Mouse (Mus musculus) hindbrain, embryonic 11.5 days (tissue): ENCODE measurements at regions not wholly inside any gene's neighbourhood (a gene's known extent, or its start where the extent isn't known, plus 50 kb on each side); places are given as distances from the start of the nearest gene placed in this dataset.

Experiments
- ATAC-seq: fragments of 200-750 bp; cut with Nextera tagmentation; 2 replicates; pipeline ENCODE4 v1.8.0; 2017; ENCODE audit warnings: mild to moderate bottlenecking, moderate TSS enrichment, moderate library complexity; ENCODE audit not compliant: low FRiP score
- DNase-seq: peaks from one replicate; pipeline ENCODE4 v3.0.0-alpha.2; 2015; ENCODE audit warnings: low spot score
- H3K27ac ChIP-seq: fragments of 300-500 bp; sonication (generic); 2 replicates; pipeline ENCODE4 v1.5.1; 2014; ENCODE audit warnings: mild to moderate bottlenecking, low read depth, low read length
- H3K27me3 ChIP-seq: fragments of 300-500 bp; sonication (generic); 2 replicates; pipeline ENCODE4 v1.6.1; 2014; ENCODE audit warnings: mild to moderate bottlenecking, low read length, moderate library complexity, mixed read lengths; ENCODE audit not compliant: control insufficient read depth, insufficient read depth
- H3K36me3 ChIP-seq: fragments of 300-500 bp; sonication (generic); 2 replicates; pipeline ENCODE4 v1.6.1; 2014; ENCODE audit warnings: mild to moderate bottlenecking, low read length, moderate library complexity, mixed read lengths; ENCODE audit not compliant: control insufficient read depth, insufficient read depth
- H3K4me1 ChIP-seq: fragments of 300-500 bp; sonication (generic); replicated peaks from 2 replicates; pipeline ENCODE4 v1.6.1; 2014; ENCODE audit warnings: low read length, mixed read lengths; ENCODE audit not compliant: control insufficient read depth, insufficient read depth
- H3K4me2 ChIP-seq: fragments of 300-500 bp; sonication (generic); replicated peaks from 2 replicates; pipeline ENCODE4 v1.6.1; 2014; ENCODE audit warnings: mild to moderate bottlenecking, low read depth, low read length
- H3K4me3 ChIP-seq: fragments of 300-500 bp; sonication (generic); 2 replicates; pipeline ENCODE4 v1.5.1; 2014; ENCODE audit warnings: low read depth, low read length
- H3K9ac ChIP-seq: fragments of 300-500 bp; sonication (generic); 2 replicates; pipeline ENCODE4 v1.6.1; 2014; ENCODE audit warnings: low read depth, low read length
- H3K9me3 ChIP-seq: fragments of 300-500 bp; sonication (generic); 2 replicates; pipeline ENCODE4 v1.6.1; 2016; ENCODE audit warnings: low read length; ENCODE audit not compliant: control insufficient read depth
- WGBS: fragments of 180-500 bp; shearing (Covaris S2); extraction: QIAGEN DNeasy Blood & Tissue Kit; methylation state at CpG from one replicate; pipeline ENCODE4 v1.1.7; 2014; 5-methylcytosine and 5-hydroxymethylcytosine counted together

- Histone ChIP-seq H3K9me3 (no peaks in the 10 kb centered on the region), H3K36me3 (no peaks in the 10 kb centered on the region), H3K4me1 (no peaks in the 10 kb centered on the region), H3K4me2 (no peak overlapping the region), H3K4me3 (no peak overlapping the region), H3K27ac (no peak overlapping the region), H3K27me3 (no peaks in the 10 kb centered on the region), H3K9ac (no peak overlapping the region)
- DNase-seq (no peak), ATAC-seq (no peak)
- 75% methylated on average over 4 of the region's 4 CpGs for WGBS
Observed at GRCm38 (mm10) chr9:87510683-87511082, 220.4 kb downstream of the Tbx18 start.

- Histone ChIP-seq H3K36me3 (no peaks in the 10 kb centered on the region), H3K9ac (no peak overlapping the region), H3K4me1 (no peaks in the 10 kb centered on the region), H3K4me3 (no peak overlapping the region), H3K4me2 (no peak overlapping the region), H3K27me3 (no peaks in the 10 kb centered on the region), H3K9me3 (no peaks in the 10 kb centered on the region), H3K27ac (no peak overlapping the region)
- ATAC-seq: no peak
- no peak for DNase-seq
- WGBS: 65% methylated on average over 10 of the region's 10 CpGs
Observed at GRCm38 (mm10) chr9:87504673-87505385, 226.2 kb downstream of the Tbx18 start.

GRCm38 (mm10) chr9:87464141-87464540 is 208.8 kb upstream of the Cep162 start:
- WGBS: 93% methylated on average over 3 of the region's 3 CpGs
- DNase-seq (no peak), ATAC-seq (no peak)
- Histone ChIP-seq H3K27me3 (no peaks in the 10 kb centered on the region), H3K9ac (no peak overlapping the region), H3K27ac (no peak overlapping the region), H3K4me3 (no peak overlapping the region), H3K4me1 (no peaks in the 10 kb centered on the region), H3K36me3 (no peaks in the 10 kb centered on the region), H3K9me3 (no peaks in the 10 kb centered on the region), H3K4me2 (no peak overlapping the region)

GRCm38 (mm10) chr9:87453261-87453660 is 197.9 kb upstream of the Cep162 start:
- Histone ChIP-seq H3K4me1 (no peaks in the 10 kb centered on the region), H3K27ac (no peak overlapping the region), H3K36me3 (no peaks in the 10 kb centered on the region), H3K9ac (no peak overlapping the region), H3K4me2 (no peak overlapping the region), H3K9me3 (no peaks in the 10 kb centered on the region), H3K4me3 (no peak overlapping the region), H3K27me3 (no peaks in the 10 kb centered on the region)
- DNase-seq: no peak
- WGBS: 85% methylated on average over 2 of the region's 2 CpGs
- ATAC-seq: no peak

- no peaks in the 10 kb centered on the region for H3K36me3 ChIP-seq
- H3K4me3 ChIP-seq: no peak overlapping the region
- no peak overlapping the region for H3K4me2 ChIP-seq
- ATAC-seq: no peak
- 84% methylated on average over 2 of the region's 2 CpGs for WGBS
- H3K27me3 ChIP-seq: no peaks in the 10 kb centered on the region
- H3K27ac ChIP-seq: no peak overlapping the region
- H3K9me3 ChIP-seq: no peaks in the 10 kb centered on the region
- no peaks in the 10 kb centered on the region for H3K4me1 ChIP-seq
- no peak overlapping the region for H3K9ac ChIP-seq
- no peak for DNase-seq
Observed at GRCm38 (mm10) chr9:87452571-87452970, 197.2 kb upstream of the Cep162 start.

- ATAC-seq: no peak
- peak; percentile 39 for DNase-seq
- H3K27ac ChIP-seq: no peak overlapping the region
Observed at GRCm38 (mm10) chr9:87443467-87444235, 188.3 kb upstream of the Cep162 start.

GRCm38 (mm10) chr9:87432072-87432471 is 176.7 kb upstream of the Cep162 start:
- H3K36me3 ChIP-seq: no peaks in the 10 kb centered on the region
- WGBS: 64% methylated on average over 8 of the region's 8 CpGs
- H3K4me1 ChIP-seq: no peaks in the 10 kb centered on the region
- no peaks in the 10 kb centered on the region for H3K27me3 ChIP-seq
- DNase-seq: no peak
- H3K4me3 ChIP-seq: no peak overlapping the region
- H3K4me2 ChIP-seq: no peak overlapping the region
- H3K9me3 ChIP-seq: no peaks in the 10 kb centered on the region
- no peak overlapping the region for H3K27ac ChIP-seq
- ATAC-seq: no peak
- no peak overlapping the region for H3K9ac ChIP-seq

More at GRCm38 (mm10) chr9:87443467-87444235, 188.3 kb upstream of the Cep162 start:
- WGBS: 61% methylated on average over 10 of the region's 10 CpGs
- Histone ChIP-seq H3K27me3 (no peaks in the 10 kb centered on the region), H3K4me2 (no peak overlapping the region), H3K4me1 (no peaks in the 10 kb centered on the region), H3K9ac (no peak overlapping the region), H3K9me3 (no peaks in the 10 kb centered on the region), H3K4me3 (no peak overlapping the region), H3K36me3 (no peaks in the 10 kb centered on the region)

- ATAC-seq: no peak
- Histone ChIP-seq H3K4me3 (no peak overlapping the region), H3K4me2 (no peak overlapping the region), H3K27ac (no peak overlapping the region), H3K36me3 (no peaks in the 10 kb centered on the region), H3K4me1 (no peaks in the 10 kb centered on the region), H3K9me3 (no peaks in the 10 kb centered on the region), H3K9ac (no peak overlapping the region), H3K27me3 (no peaks in the 10 kb centered on the region)
- DNase-seq: no peak
- WGBS: 54% methylated on average over 7 of the region's 7 CpGs
Observed at GRCm38 (mm10) chr9:87431523-87431922, 176.2 kb upstream of the Cep162 start.

GRCm38 (mm10) chr9:87425201-87425600 is 169.9 kb upstream of the Cep162 start:
- Histone ChIP-seq H3K36me3 (no peaks in the 10 kb centered on the region), H3K4me1 (no peaks in the 10 kb centered on the region), H3K4me3 (no peak overlapping the region), H3K27ac (no peak overlapping the region), H3K9ac (no peak overlapping the region), H3K27me3 (no peaks in the 10 kb centered on the region), H3K4me2 (no peak overlapping the region), H3K9me3 (no peaks in the 10 kb centered on the region)
- 51% methylated on average over 4 of the region's 4 CpGs for WGBS
- ATAC-seq: no peak
- peak; percentile 61 for DNase-seq
